Mouse (Mus musculus) activated CD4-positive, CD25-positive, alpha-beta regulatory T cell, adult 9 weeks (primary cell): ENCODE results near the gene Cyp2c54. TPM values are rescaled to one million over a fixed set of nuclear protein-coding genes. Genes with fewer than 3 reads are reported as not detected.

Experiments
- polyA plus RNA-seq: library from polyadenylated mRNA; unstranded; fragments of 100-300 nt; shearing (Covaris generic); gene quantifications from one replicate; pipeline ENCODE4 v1.2.1, GENCODE M21; 2017

The Cyp2c54 gene
- polyA plus RNA-seq = not detected

GRCm38 (mm10) chr19:40073701-40074100, at the start of gene Cyp2c54:
Cyp2c54 (minus strand) TSS chr19:40073827.

GRCm38 (mm10) chr19:40089421-40089820, 15.8 kb upstream of the Cyp2c54 start, which contains the start of gene Cyp2c50:
Cyp2c50 (plus strand) TSS chr19:40089688.

GRCm38 (mm10) chr19:39992140-39992539, 81.5 kb downstream of the Cyp2c54 start, which contains the start of gene Cyp2c37:
Cyp2c37 (plus strand) TSS chr19:39992424.

Other genes starting within 250 kb of the Cyp2c54 start
- not detected for gene Cyp2c69, start 187.0 kb downstream of the Cyp2c54 start, polyA plus RNA-seq
- gene Cyp2c37, start 81.4 kb downstream of the Cyp2c54 start, polyA plus RNA-seq = not detected
- not detected for gene Cyp2c50, start 15.9 kb upstream of the Cyp2c54 start, polyA plus RNA-seq
- not detected for gene Cyp2c70, start 113.5 kb upstream of the Cyp2c54 start, polyA plus RNA-seq
- 238 TPM for gene Pdlim1, start 198.0 kb upstream of the Cyp2c54 start, polyA plus RNA-seq